Comparison of ENCODE assay signal across 34 mouse cellular contexts in genomic region chr1:81794771-81795170, GRCm38 (mm10).
"Had no signal": no experiment of that assay in that cellular context is flagged by ENCODE, and none has a peak within 500 bp of the region (broad histone marks: within the 10 kb centered on the region; RNA-seq: fewer than 3 reads in every experiment).

No protein-coding gene starts in this region.

- H3K4me3 ChIP-seq: heart, embryonic 10.5 days; heart, embryonic 12.5 days; heart, embryonic 13.5 days; heart, embryonic 15.5 days; hindbrain, embryonic 10.5 days; hindbrain, embryonic 12.5 days; hindbrain, embryonic 13.5 days; hindbrain, embryonic 15.5 days; intestine, embryonic 15.5 days; kidney, embryonic 15.5 days; layer of hippocampus, adult 2 months had no signal

- ATAC-seq: hindbrain, embryonic 16.5 days; hindbrain, postnatal 0 days; inflammation-experienced regulatory T-cells, adult 6 months; intestine, embryonic 15.5 days; intestine, embryonic 16.5 days; intestine, postnatal 0 days had no signal

- H3K27ac ChIP-seq: heart, embryonic 10.5 days; heart, embryonic 13.5 days; heart, embryonic 15.5 days; hindbrain, embryonic 10.5 days; hindbrain, embryonic 12.5 days; hindbrain, embryonic 13.5 days; hindbrain, embryonic 14.5 days; hindbrain, embryonic 15.5 days; hindbrain, postnatal 0 days; intestine, embryonic 15.5 days; kidney, embryonic 15.5 days; kidney, postnatal 0 days; layer of hippocampus, adult 2 months had no signal

- H3K4me2 ChIP-seq: heart, embryonic 11.5 days; heart, embryonic 12.5 days; heart, embryonic 13.5 days; heart, embryonic 15.5 days; hindbrain, embryonic 12.5 days; hindbrain, embryonic 13.5 days; hindbrain, embryonic 14.5 days; hindbrain, embryonic 15.5 days; intestine, embryonic 15.5 days; kidney, embryonic 15.5 days had no signal

- H3K36me3 ChIP-seq: heart, embryonic 10.5 days; heart, embryonic 12.5 days; heart, embryonic 13.5 days; heart, embryonic 15.5 days; hindbrain, embryonic 10.5 days; hindbrain, embryonic 12.5 days; hindbrain, embryonic 13.5 days; hindbrain, embryonic 15.5 days; intestine, embryonic 15.5 days; kidney, embryonic 15.5 days had no signal

- H3K4me1 ChIP-seq: hindbrain, embryonic 10.5 days; hindbrain, embryonic 12.5 days; hindbrain, embryonic 13.5 days; hindbrain, embryonic 15.5 days; intestine, embryonic 15.5 days; kidney, embryonic 15.5 days had no signal

- DNase-seq: heart, postnatal 14 days; heart, postnatal 36 days; heart, postnatal 4 days; kidney, adult 11 months; kidney, adult 18-20 months; kidney, adult 2 months; kidney, adult 8-10 months; kidney, adult 9 months; kidney, postnatal 10 days; kidney, postnatal 14 days; kidney, postnatal 25 days; kidney, postnatal 36 days; kidney, postnatal 4 days; layer of hippocampus, adult 9-11 months; layer of hippocampus, postnatal 36 days had no signal

- H3K27me3 ChIP-seq: heart, embryonic 12.5 days; heart, embryonic 13.5 days; heart, embryonic 15.5 days; hindbrain, embryonic 12.5 days; hindbrain, embryonic 13.5 days; hindbrain, embryonic 15.5 days; intestine, embryonic 15.5 days; kidney, embryonic 15.5 days had no signal

- H3K9ac ChIP-seq: heart, embryonic 12.5 days; heart, embryonic 13.5 days; heart, embryonic 15.5 days; hindbrain, embryonic 12.5 days; hindbrain, embryonic 13.5 days; hindbrain, embryonic 14.5 days; hindbrain, embryonic 15.5 days; intestine, embryonic 15.5 days; kidney, embryonic 15.5 days had no signal

- H3K9me3 ChIP-seq: heart, embryonic 10.5 days; heart, embryonic 12.5 days; heart, embryonic 13.5 days; heart, embryonic 15.5 days; hindbrain, embryonic 10.5 days; hindbrain, embryonic 12.5 days; hindbrain, embryonic 13.5 days; hindbrain, embryonic 15.5 days; intestine, embryonic 15.5 days; kidney, embryonic 15.5 days had no signal
